Mouse (Mus musculus): ENCODE measurements around the gene H2-K1. TPM values are rescaled to one million over a fixed set of nuclear protein-coding genes. Genes with fewer than 3 reads are reported as not detected.

H2-K1 gene
- polyA plus RNA-seq, 1 experiment from 2014 or later = 37.2 TPM

DNA sequence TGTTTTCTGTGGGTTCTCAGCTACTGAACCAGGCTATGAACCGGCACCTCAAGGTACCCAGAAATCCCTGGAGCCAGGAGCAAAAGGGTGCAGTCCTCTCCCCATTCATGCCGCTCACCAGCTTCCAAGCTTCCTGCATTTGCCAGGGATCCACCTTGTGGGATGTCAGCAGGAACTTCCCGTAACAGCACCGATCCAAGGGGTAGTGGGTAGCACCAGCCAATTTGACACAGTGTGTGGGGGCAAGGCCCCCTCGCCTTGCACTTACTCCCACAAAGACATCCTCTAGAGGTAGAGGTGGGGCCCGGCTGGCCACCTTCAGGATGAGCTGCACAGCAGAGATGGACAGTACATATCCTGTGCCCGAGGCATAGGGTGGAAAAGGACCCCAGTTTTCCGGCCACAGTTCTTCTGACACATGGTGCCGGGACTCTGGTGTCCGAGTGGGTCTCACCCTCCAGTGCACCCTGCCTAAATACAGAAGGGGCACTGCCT, 50.0 kb downstream of the H2-K1 start:
- Histone ChIP-seq H3K4me2 (peak overlapping the region; percentile 69; the same call in 1 of the 2 replicates), H3K27me3 (ENCODE audit: control insufficient read depth, insufficient read depth, low read length) (no peaks in the 10 kb centered on the region), H3K4me1 (ENCODE audit: control insufficient read depth, insufficient read depth, low read length) (peaks cover 37% of the 10 kb centered on the region), H3K9ac (ENCODE audit: low read length) (peak overlapping the region; percentile 68; the same call in 1 of the 2 replicates), H3K36me3 (ENCODE audit: control insufficient read depth, insufficient read depth, low read length) (peaks cover 19% of the 10 kb centered on the region), H3K4me3 (ENCODE audit: low read depth, low read length) (peak overlapping the region; percentile 37; the same call in 1 of the 2 replicates), H3K27ac (ENCODE audit: low read depth, low read length) (no peak overlapping the region), H3K9me3 (ENCODE audit: control insufficient read depth, low read length) (no peaks in the 10 kb centered on the region)
- DNase-seq (ENCODE audit: low spot score, missing footprints) = no peak
- WGBS = 76% methylated on average over 10 of the region's 10 CpGs
- ATAC-seq (ENCODE audit: low FRiP score) = no peak

GRCm38 (mm10) chr17:33948905-33949537, 51.1 kb downstream of the H2-K1 start:
- ATAC-seq (ENCODE audit: low FRiP score) = no peak
- no peaks in the 10 kb centered on the region for H3K27me3 ChIP-seq (ENCODE audit: control insufficient read depth, insufficient read depth, low read length)
- no peak overlapping the region for H3K27ac ChIP-seq (ENCODE audit: low read depth, low read length)
- WGBS = 92% methylated on average over 19 of the region's 19 CpGs
- no peak overlapping the region for H3K4me3 ChIP-seq (ENCODE audit: low read depth, low read length)
- no peak for DNase-seq (ENCODE audit: low spot score, missing footprints)
- peaks cover 29% of the 10 kb centered on the region for H3K4me1 ChIP-seq (ENCODE audit: control insufficient read depth, insufficient read depth, low read length)
- peaks cover 19% of the 10 kb centered on the region for H3K36me3 ChIP-seq (ENCODE audit: control insufficient read depth, insufficient read depth, low read length)
- H3K9ac ChIP-seq (ENCODE audit: low read length) = no peak overlapping the region
- H3K9me3 ChIP-seq (ENCODE audit: control insufficient read depth, low read length) = no peaks in the 10 kb centered on the region
- no peak overlapping the region for H3K4me2 ChIP-seq

- no peaks in the 10 kb centered on the region for H3K27me3 ChIP-seq (ENCODE audit: control insufficient read depth, insufficient read depth, low read length)
- H3K4me3 ChIP-seq (ENCODE audit: low read depth, low read length) = no peak overlapping the region
- no peaks in the 10 kb centered on the region for H3K9me3 ChIP-seq (ENCODE audit: control insufficient read depth, low read length)
- H3K4me1 ChIP-seq (ENCODE audit: control insufficient read depth, insufficient read depth, low read length) = peaks cover 24% of the 10 kb centered on the region
- H3K36me3 ChIP-seq (ENCODE audit: control insufficient read depth, insufficient read depth, low read length) = peaks cover 17% of the 10 kb centered on the region
- H3K4me2 ChIP-seq = no peak overlapping the region
- 90% methylated on average over 22 of the region's 22 CpGs for WGBS
- no peak overlapping the region for H3K27ac ChIP-seq (ENCODE audit: low read depth, low read length)
- DNase-seq (ENCODE audit: low spot score, missing footprints) = no peak
- no peak overlapping the region for H3K9ac ChIP-seq (ENCODE audit: low read length)
- no peak for ATAC-seq (ENCODE audit: low FRiP score)
Measured at GRCm38 (mm10) chr17:33948090-33948904, 51.9 kb downstream of the H2-K1 start.

DNA sequence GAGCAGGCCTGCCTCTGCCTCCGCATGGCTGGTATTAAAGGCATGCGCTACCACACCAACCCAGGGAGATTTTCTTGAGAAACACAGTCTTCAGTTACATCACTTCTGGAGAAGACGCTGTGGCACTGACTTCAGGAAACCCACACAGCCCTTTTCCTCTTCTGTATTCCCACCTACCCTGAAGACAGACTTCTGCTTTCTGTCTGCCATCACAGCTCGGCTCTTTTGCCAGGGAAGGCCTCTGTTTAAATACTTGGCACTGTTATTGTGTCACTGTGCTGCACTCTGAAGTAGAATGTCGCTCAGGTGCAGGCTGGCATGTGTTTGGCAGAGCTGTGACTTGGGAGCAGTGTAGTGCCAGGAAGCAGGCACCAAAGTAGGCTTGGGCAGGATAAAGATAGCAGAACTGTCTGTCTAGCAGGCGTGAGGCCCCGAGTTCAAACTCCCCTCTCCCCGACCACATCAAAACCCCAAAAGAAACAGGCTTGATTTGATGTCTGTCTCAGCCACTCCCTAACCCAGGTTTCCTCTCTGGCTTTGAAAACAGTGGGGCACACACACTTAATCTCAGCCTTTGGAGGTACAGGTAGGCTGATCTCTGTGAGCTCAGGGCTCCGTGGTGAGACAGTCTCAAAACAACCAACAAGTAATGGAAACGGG, 52.6 kb downstream of the H2-K1 start:
- H3K27me3 ChIP-seq (ENCODE audit: control insufficient read depth, insufficient read depth, low read length) = no peaks in the 10 kb centered on the region
- no peak overlapping the region for H3K9ac ChIP-seq (ENCODE audit: low read length)
- no peak overlapping the region for H3K4me3 ChIP-seq (ENCODE audit: low read depth, low read length)
- H3K4me2 ChIP-seq = no peak overlapping the region
- ATAC-seq (ENCODE audit: low FRiP score) = no peak
- H3K36me3 ChIP-seq (ENCODE audit: control insufficient read depth, insufficient read depth, low read length) = peaks cover 11% of the 10 kb centered on the region
- WGBS = 94% methylated on average over 10 of the region's 10 CpGs
- no peaks in the 10 kb centered on the region for H3K9me3 ChIP-seq (ENCODE audit: control insufficient read depth, low read length)
- no peak for DNase-seq (ENCODE audit: low spot score, missing footprints)
- no peak overlapping the region for H3K27ac ChIP-seq (ENCODE audit: low read depth, low read length)
- H3K4me1 ChIP-seq (ENCODE audit: control insufficient read depth, insufficient read depth, low read length) = peaks cover 17% of the 10 kb centered on the region

MicroRNA genes within 50 kb of the gene (microRNA counts, 519-probe panel; counts per million panel counts)
- 4,450 counts per million, percentile 40 among the panel's probes with 10 or more counts for microRNA mmu-miR-219

Small RNA genes within 50 kb of the gene (microRNA-seq; reads per million reads assigned to microRNA genes)
- 4.9 reads per million, percentile 23 among the genes with 10 or more reads in this experiment for gene Mir219a-1
- gene Mir219c = not detected

Other genes with a start within 250 kb of the H2-K1 start
- 295 and 314 TPM in 2 replicates for gene Rab11b, start 239.8 kb downstream of the H2-K1 start, polyA plus RNA-seq (2014; fragmentation: Nextera tagmentation; extraction: Ambion mirVana)
- 20.6 and 21.4 TPM in 2 replicates for gene Angptl4, start 218.5 kb downstream of the H2-K1 start, polyA plus RNA-seq (2014; fragmentation: Nextera tagmentation; extraction: Ambion mirVana)
- gene Kank3, start 189.8 kb downstream of the H2-K1 start, polyA plus RNA-seq (2014; fragmentation: Nextera tagmentation; extraction: Ambion mirVana) = 18.3 and 23.9 TPM in 2 replicates
- gene Rps28, start 175.8 kb downstream of the H2-K1 start, polyA plus RNA-seq (2014; fragmentation: Nextera tagmentation; extraction: Ambion mirVana) = 748 and 845 TPM in 2 replicates
- 408 and 456 TPM in 2 replicates for gene Ndufa7, start 175.8 kb downstream of the H2-K1 start, polyA plus RNA-seq (2014; fragmentation: Nextera tagmentation; extraction: Ambion mirVana)
- gene Cd320, start 157.3 kb downstream of the H2-K1 start, polyA plus RNA-seq (2014; fragmentation: Nextera tagmentation; extraction: Ambion mirVana) = 67.5 and 70.5 TPM in 2 replicates
- not detected in 2 replicates for gene Gm7029, start 126.5 kb downstream of the H2-K1 start, polyA plus RNA-seq (2014; fragmentation: Nextera tagmentation; extraction: Ambion mirVana)
- gene Kifc1, start 109.7 kb downstream of the H2-K1 start, polyA plus RNA-seq (2014; fragmentation: Nextera tagmentation; extraction: Ambion mirVana) = 8.1 and 11.4 TPM in 2 replicates
- gene Platr17, start 95.2 kb downstream of the H2-K1 start, polyA plus RNA-seq (2014; fragmentation: Nextera tagmentation; extraction: Ambion mirVana) = 0.22 TPM in 1 of 2 replicates, not detected in the other
- gene Daxx, start 90.9 kb downstream of the H2-K1 start, polyA plus RNA-seq (2014; fragmentation: Nextera tagmentation; extraction: Ambion mirVana) = 59.5 and 60.4 TPM in 2 replicates
- 13.6 and 14.8 TPM in 2 replicates for gene Tapbp, start 84.4 kb downstream of the H2-K1 start, polyA plus RNA-seq (2014; fragmentation: Nextera tagmentation; extraction: Ambion mirVana)
- gene Zbtb22, start 84.4 kb downstream of the H2-K1 start, polyA plus RNA-seq (2014; fragmentation: Nextera tagmentation; extraction: Ambion mirVana) = 8.0 and 9.4 TPM in 2 replicates
- 29.3 and 33.6 TPM in 2 replicates for gene Rgl2, start 70.8 kb downstream of the H2-K1 start, polyA plus RNA-seq (2014; fragmentation: Nextera tagmentation; extraction: Ambion mirVana)
- gene Pfdn6, start 60.0 kb downstream of the H2-K1 start, polyA plus RNA-seq (2014; fragmentation: Nextera tagmentation; extraction: Ambion mirVana) = 206 and 208 TPM in 2 replicates
- gene Wdr46, start 59.7 kb downstream of the H2-K1 start, polyA plus RNA-seq (2014; fragmentation: Nextera tagmentation; extraction: Ambion mirVana) = 27.4 and 28.9 TPM in 2 replicates
- 3.4 and 4.2 TPM in 2 replicates for gene B3galt4, start 48.9 kb downstream of the H2-K1 start, polyA plus RNA-seq (2014; fragmentation: Nextera tagmentation; extraction: Ambion mirVana)
- 36.3 and 36.5 TPM in 2 replicates for gene Vps52, start 44.5 kb downstream of the H2-K1 start, polyA plus RNA-seq (2014; fragmentation: Nextera tagmentation; extraction: Ambion mirVana)
- 1,159 and 1,302 TPM in 2 replicates for gene Rps18, start 44.3 kb downstream of the H2-K1 start, polyA plus RNA-seq (2014; fragmentation: Nextera tagmentation; extraction: Ambion mirVana)
- 5.5 and 7.1 TPM in 2 replicates for gene Ring1, start 24.3 kb upstream of the H2-K1 start, polyA plus RNA-seq (2014; fragmentation: Nextera tagmentation; extraction: Ambion mirVana)
- gene H2-Ke6, start 27.7 kb upstream of the H2-K1 start, polyA plus RNA-seq (2014; fragmentation: Nextera tagmentation; extraction: Ambion mirVana) = 95.4 and 99.0 TPM in 2 replicates
- gene Slc39a7, start 31.3 kb upstream of the H2-K1 start, polyA plus RNA-seq (2014; fragmentation: Nextera tagmentation; extraction: Ambion mirVana) = 85.1 and 97.4 TPM in 2 replicates
- gene Rxrb, start 31.5 kb upstream of the H2-K1 start, polyA plus RNA-seq (2014; fragmentation: Nextera tagmentation; extraction: Ambion mirVana) = 17.2 and 17.9 TPM in 2 replicates
- 0.52 and 1.4 TPM in 2 replicates for gene Col11a2, start 39.1 kb upstream of the H2-K1 start, polyA plus RNA-seq (2014; fragmentation: Nextera tagmentation; extraction: Ambion mirVana)
- gene H2-Oa, start 92.0 kb upstream of the H2-K1 start, polyA plus RNA-seq (2014; fragmentation: Nextera tagmentation; extraction: Ambion mirVana) = 0.19 and 0.33 TPM in 2 replicates
- 8.0 and 9.5 TPM in 2 replicates for gene H2-DMa, start 119.2 kb upstream of the H2-K1 start, polyA plus RNA-seq (2014; fragmentation: Nextera tagmentation; extraction: Ambion mirVana)
- 98.7 and 99.2 TPM in 2 replicates for gene Brd2, start 122.3 kb upstream of the H2-K1 start, polyA plus RNA-seq (2014; fragmentation: Nextera tagmentation; extraction: Ambion mirVana)
- not detected in 2 replicates for gene H2-DMb2, start 143.0 kb upstream of the H2-K1 start, polyA plus RNA-seq (2014; fragmentation: Nextera tagmentation; extraction: Ambion mirVana)
- gene H2-DMb1, start 152.7 kb upstream of the H2-K1 start, polyA plus RNA-seq (2014; fragmentation: Nextera tagmentation; extraction: Ambion mirVana) = 0.25 and 0.38 TPM in 2 replicates
- 0.77 and 1.7 TPM in 2 replicates for gene Tap1, start 187.2 kb upstream of the H2-K1 start, polyA plus RNA-seq (2014; fragmentation: Nextera tagmentation; extraction: Ambion mirVana)
- gene Psmb9, start 187.4 kb upstream of the H2-K1 start, polyA plus RNA-seq (2014; fragmentation: Nextera tagmentation; extraction: Ambion mirVana) = 1.0 and 1.3 TPM in 2 replicates
- 1.8 and 2.1 TPM in 2 replicates for gene Psmb8, start 197.4 kb upstream of the H2-K1 start, polyA plus RNA-seq (2014; fragmentation: Nextera tagmentation; extraction: Ambion mirVana)
- 0.27 and 0.63 TPM in 2 replicates for gene Tap2, start 203.2 kb upstream of the H2-K1 start, polyA plus RNA-seq (2014; fragmentation: Nextera tagmentation; extraction: Ambion mirVana)
- gene H2-Ob, start 238.6 kb upstream of the H2-K1 start, polyA plus RNA-seq (2014; fragmentation: Nextera tagmentation; extraction: Ambion mirVana) = not detected in 2 replicates

All from midbrain, embryonic 11.5 days (tissue).